Mouse (Mus musculus) lung, embryonic 14.5 days (tissue): ENCODE results near the gene Slc41a3. TPM values are rescaled to one million over a fixed set of nuclear protein-coding genes. Genes with fewer than 3 reads are reported as not detected.
A peak's percentile ranks its signal among the peaks of the same experiment; 100 is the strongest.

Experiments used
- ATAC-seq: fragments of 200-750 bp; cut with Nextera tagmentation; 2 replicates; pipeline ENCODE4 v1.8.0; 2017; ENCODE audit warnings: mild to moderate bottlenecking, moderate TSS enrichment, moderate library complexity; ENCODE audit not compliant: insufficient read depth
- DNase-seq: peaks from one replicate; pipeline ENCODE4 v3.0.0-alpha.2; 2015
- H3K27ac ChIP-seq: fragments of 300-500 bp; sonication (generic); 2 replicates; pipeline ENCODE4 v1.5.1; 2014; ENCODE audit warnings: low read depth, mild to moderate bottlenecking, moderate library complexity
- H3K27me3 ChIP-seq: fragments of 300-500 bp; sonication (generic); 2 replicates; pipeline ENCODE4 v1.6.1; 2014; ENCODE audit warnings: low read length, control low read depth; ENCODE audit not compliant: insufficient read depth
- H3K36me3 ChIP-seq: fragments of 300-500 bp; sonication (generic); 2 replicates; pipeline ENCODE4 v1.6.1; 2014; ENCODE audit warnings: control low read depth; ENCODE audit not compliant: insufficient read depth
- H3K4me1 ChIP-seq: fragments of 300-500 bp; sonication (generic); 2 replicates; pipeline ENCODE4 v1.6.1; 2014; ENCODE audit warnings: antibody characterized with exemption, control low read depth; ENCODE audit not compliant: insufficient read depth
- H3K4me2 ChIP-seq: fragments of 300-500 bp; sonication (generic); 2 replicates; pipeline ENCODE4 v1.6.1; 2014; ENCODE audit warnings: mild to moderate bottlenecking
- H3K4me3 ChIP-seq: fragments of 300-500 bp; sonication (generic); 2 replicates; pipeline ENCODE4 v1.5.1; 2014; ENCODE audit warnings: low read depth, low read length
- H3K9ac ChIP-seq: fragments of 300-500 bp; sonication (generic); 2 replicates; pipeline ENCODE4 v1.6.1; 2014
- H3K9me3 ChIP-seq: fragments of 300-500 bp; sonication (generic); 2 replicates; pipeline ENCODE4 v1.6.1; 2016; ENCODE audit warnings: low read depth, low read length, control low read depth
- CTCF ChIP-seq: IDR thresholded peaks from 2 replicates; pipeline ENCODE4 v1.5.1; 2016; ENCODE audit warnings: antibody characterized with exemption, low read depth
- WGBS: fragments of 180-500 bp; shearing (Covaris S2); extraction: QIAGEN DNeasy Blood & Tissue Kit; methylation state at CpG from one replicate; pipeline ENCODE4 v1.1.7; 2014; 5-methylcytosine and 5-hydroxymethylcytosine counted together
- polyA plus RNA-seq: library from polyadenylated mRNA; unstranded; fragments of >200 nt; fragmentation: Nextera tagmentation; extraction: Ambion mirVana; gene quantifications from 2 replicates; pipeline ENCODE4 v1.2.1, GENCODE M21; 2014

The Slc41a3 gene
- polyA plus RNA-seq: 4.7 and 5.4 TPM in 2 replicates

GRCm38 (mm10) chr6:90604533-90605297, at the start of gene Slc41a3:
Gene Slc41a3, plus strand, starts transcription at chr6:90604725.
- Histone ChIP-seq H3K27ac (0 out of 2 replicates have a peak within 1 kb of the TSS, but pooled peaks have one; percentile 24), H3K9ac (peak within 1 kb of the TSS; percentile 69), H3K27me3 (no peaks in the 10 kb centered on the region), H3K4me2 (peak within 1 kb of the TSS; percentile 87), H3K36me3 (no peaks in the 10 kb centered on the region), H3K4me3 (peak within 1 kb of the TSS; percentile 55), H3K4me1 (no peaks in the 10 kb centered on the region), H3K9me3 (no peaks in the 10 kb centered on the region)
- no peak for TF ChIP-seq CTCF
- DNase-seq (peak; percentile 93), ATAC-seq (peak; percentile 94)
- under 1% methylated on average over 49 of the region's 49 CpGs for WGBS

GRCm38 (mm10) chr6:90556534-90557058, 47.9 kb upstream of the Slc41a3 start:
- no peak for TF ChIP-seq CTCF
- H3K9ac ChIP-seq: no peak overlapping the region
- no peak overlapping the region for H3K4me3 ChIP-seq
- 24% methylated on average over 2 of the region's 2 CpGs for WGBS
- H3K27me3 ChIP-seq: no peaks in the 10 kb centered on the region
- ATAC-seq (no peak), DNase-seq (no peak)
- H3K4me1 ChIP-seq: no peaks in the 10 kb centered on the region
- H3K36me3 ChIP-seq: no peaks in the 10 kb centered on the region
- H3K4me2 ChIP-seq: no peak overlapping the region
- no peaks in the 10 kb centered on the region for H3K9me3 ChIP-seq
- H3K27ac ChIP-seq: no peak overlapping the region

GRCm38 (mm10) chr6:90557077-90557476, 47.4 kb upstream of the Slc41a3 start:
- ATAC-seq (no peak), DNase-seq (no peak)
- Histone ChIP-seq H3K27me3 (no peaks in the 10 kb centered on the region), H3K4me1 (no peaks in the 10 kb centered on the region), H3K36me3 (no peaks in the 10 kb centered on the region), H3K9ac (no peak overlapping the region), H3K4me3 (no peak overlapping the region), H3K27ac (no peak overlapping the region), H3K4me2 (no peak overlapping the region), H3K9me3 (no peaks in the 10 kb centered on the region)
- TF ChIP-seq CTCF: no peak
- WGBS: 76% methylated on average over 7 of the region's 7 CpGs

- TF ChIP-seq CTCF: no peak
- H3K4me2 ChIP-seq: no peak overlapping the region
- H3K4me3 ChIP-seq: no peak overlapping the region
- no peaks in the 10 kb centered on the region for H3K36me3 ChIP-seq
- DNase-seq (no peak), ATAC-seq (no peak)
- H3K9me3 ChIP-seq: no peaks in the 10 kb centered on the region
- no peaks in the 10 kb centered on the region for H3K4me1 ChIP-seq
- no peak overlapping the region for H3K27ac ChIP-seq
- H3K27me3 ChIP-seq: no peaks in the 10 kb centered on the region
- H3K9ac ChIP-seq: no peak overlapping the region
- 63% methylated on average over 6 of the region's 6 CpGs for WGBS
These were observed 46.5 kb upstream of the Slc41a3 start for GRCm38 (mm10) chr6:90557829-90558693.

- Histone ChIP-seq H3K36me3 (no peaks in the 10 kb centered on the region), H3K9ac (no peak overlapping the region), H3K4me3 (no peak overlapping the region), H3K27ac (no peak overlapping the region), H3K4me1 (no peaks in the 10 kb centered on the region), H3K27me3 (no peaks in the 10 kb centered on the region), H3K9me3 (no peaks in the 10 kb centered on the region), H3K4me2 (no peak overlapping the region)
- 58% methylated on average over 3 of the region's 3 CpGs for WGBS
- ATAC-seq (no peak), DNase-seq (no peak)
- TF ChIP-seq CTCF: no peak
These were observed 44.0 kb upstream of the Slc41a3 start for GRCm38 (mm10) chr6:90560390-90561058.

GRCm38 (mm10) chr6:90561234-90561781, 43.2 kb upstream of the Slc41a3 start:
- Histone ChIP-seq H3K4me2 (no peak overlapping the region), H3K9me3 (no peaks in the 10 kb centered on the region), H3K36me3 (no peaks in the 10 kb centered on the region), H3K27ac (no peak overlapping the region), H3K9ac (no peak overlapping the region), H3K4me1 (no peaks in the 10 kb centered on the region), H3K4me3 (no peak overlapping the region), H3K27me3 (no peaks in the 10 kb centered on the region)
- DNase-seq (peak; percentile 14), ATAC-seq (peak; percentile 41; the same call in 1 of the 2 replicates)
- 23% methylated on average over 2 of the region's 2 CpGs for WGBS
- TF ChIP-seq CTCF: peak; percentile 40
